ENCODE assay signal across 15 mouse cellular contexts in the genomic region with DNA sequence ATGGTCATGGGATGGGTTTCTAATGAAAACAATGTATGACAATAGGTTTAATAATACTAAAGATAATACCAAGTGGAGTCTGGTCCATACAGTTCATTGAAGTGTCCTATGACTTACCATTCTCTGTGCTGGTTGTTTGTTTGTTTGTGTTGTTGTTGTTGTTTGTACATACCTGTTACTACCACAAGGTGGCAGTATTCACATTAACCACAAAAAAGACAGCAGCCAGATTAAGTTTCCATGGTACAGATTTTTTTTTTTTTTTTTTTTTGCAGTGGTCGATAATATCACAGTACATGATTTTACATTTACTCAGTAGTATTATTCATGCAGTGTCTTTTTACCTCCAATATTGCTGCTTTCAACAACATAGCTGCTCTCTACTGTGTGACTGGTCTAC. TPM values are rescaled to one million over a fixed set of nuclear protein-coding genes. Genes with fewer than 3 reads are reported as not detected.
DNase-seq lines count a peak whose midpoint lies in the region; ATAC-seq and TF ChIP-seq lines count a peak whose summit lies in the region.
"Had no signal": no experiment of that assay in that cellular context is flagged by ENCODE, and none has a peak within 500 bp of the region (broad histone marks: within the 10 kb centered on the region; RNA-seq: fewer than 3 reads in every experiment).

No protein-coding gene starts in this region.

- TF ChIP-seq CTCF in heart, adult 2 months (IDR thresholded peaks at IDR 0.05), result peak; percentile 79
- peak; percentile 52; the same call in 1 of the 2 replicates for TF ChIP-seq CTCF in liver, embryonic 14.5 days (IDR thresholded peaks at IDR 0.05; ENCODE audit: low read depth)
- peak; percentile 36 for TF ChIP-seq CTCF in E14TG2a.4 (conservative IDR thresholded peaks at IDR 0.05; ENCODE audit: low read length)

- no peak overlapping the region for H3K9ac ChIP-seq in heart, adult 2 months (ENCODE audit: low read depth, low read length)
- H3K9ac ChIP-seq in heart, embryonic 12.5 days, result no peak overlapping the region
- H3K9ac ChIP-seq in liver, embryonic 14.5 days (replicated peaks), result no peak overlapping the region
- no peak overlapping the region for H3K9ac ChIP-seq in kidney, embryonic 16.5 days (replicated peaks; ENCODE audit: low read length)
- H3K9ac ChIP-seq: embryonic facial prominence, embryonic 12.5 days; lung, embryonic 15.5 days had no signal

- no peak for DNase-seq in heart, adult 2 months
- DNase-seq in liver, embryonic 14.5 days (ENCODE audit: low read depth in 3 of 3, low spot score in 3 of 3), result no peak
- DNase-seq in liver (no peak), adipocyte (ENCODE audit: low spot score) (peak; percentile 40)
- DNase-seq in kidney, postnatal 4 days, result no peak
- DNase-seq: adrenal gland, postnatal 14 days; cerebellum, postnatal 36 days; layer of hippocampus, adult 9-11 months; right cerebral cortex, postnatal 25 days had no signal

- TF ChIP-seq EP300 in heart, adult 2 months (IDR thresholded peaks at IDR 0.05; ENCODE audit: insufficient read depth, low read depth, low read length), result no peak
- no peak for TF ChIP-seq EP300 in liver, embryonic 14.5 days (IDR thresholded peaks at IDR 0.05; ENCODE audit: low read depth)

- intact Hi-C loops in heart, adult 2 months (cut with DNase I), result loop anchor here (5.0 to 10.0 kb wide), 3 partner anchors 41 to 369 kb away; a partner anchor contains a TSS

- H3K4me1 ChIP-seq in heart, adult 2 months (ENCODE audit: control insufficient read depth, insufficient read depth, low read length), result no peaks in the 10 kb centered on the region
- peaks cover 1% of the 10 kb centered on the region for H3K4me1 ChIP-seq in heart, embryonic 12.5 days (replicated peaks)
- no peaks in the 10 kb centered on the region for H3K4me1 ChIP-seq in liver, embryonic 14.5 days (replicated peaks; ENCODE audit: control insufficient read depth in 2 of 2, insufficient read depth in 2 of 2, low read length in 1 of 2)
- H3K4me1 ChIP-seq in E14TG2a.4 (replicated peaks; ENCODE audit: low read depth, low read length), result peaks cover 4% of the 10 kb centered on the region
- peaks cover 13% of the 10 kb centered on the region; the same call in 1 of the 2 replicates for H3K4me1 ChIP-seq in kidney, embryonic 16.5 days (ENCODE audit: insufficient read depth, low read length)
- H3K4me1 ChIP-seq: embryonic facial prominence, embryonic 12.5 days had no signal

- no peak for ATAC-seq in heart, embryonic 12.5 days (ENCODE audit: insufficient number of reproducible peaks, low FRiP score)
- no peak for ATAC-seq in liver, embryonic 14.5 days (ENCODE audit: insufficient read depth)
- no peak for ATAC-seq in kidney, embryonic 16.5 days (ENCODE audit: low FRiP score, low TSS enrichment)

- no peaks in the 10 kb centered on the region for H3K79me2 ChIP-seq in heart, adult 2 months (replicated peaks; ENCODE audit: control insufficient read depth, insufficient read depth, low read length)

- WGBS in heart, adult 2 months, result 0% methylated on average over 1 of the region's 1 CpGs
- WGBS in heart, embryonic 12.5 days, result 18% methylated on average over 1 of the region's 1 CpGs
- 21% methylated on average over 1 of the region's 1 CpGs for WGBS in liver, embryonic 14.5 days (ENCODE audit: insufficient replicate concordance)
- 17% methylated on average over 1 of the region's 1 CpGs for WGBS in kidney, embryonic 16.5 days

- TF ChIP-seq POLR2A in heart, adult 2 months (IDR thresholded peaks at IDR 0.05; ENCODE audit: insufficient read depth, low read depth, low read length), result no peak

- H3K4me3 ChIP-seq in heart, adult 2 months, result no peak overlapping the region
- H3K4me3 ChIP-seq in heart, embryonic 12.5 days, result no peak overlapping the region
- no peak overlapping the region for H3K4me3 ChIP-seq in liver, embryonic 14.5 days (ENCODE audit: insufficient read depth in 1 of 2, low read depth in 2 of 2, low read length in 2 of 2)
- H3K4me3 ChIP-seq in E14TG2a.4 (replicated peaks; ENCODE audit: low read length), result no peak overlapping the region
- no peak overlapping the region for H3K4me3 ChIP-seq in kidney, embryonic 16.5 days (ENCODE audit: low read length)
- H3K4me3 ChIP-seq: embryonic facial prominence, embryonic 12.5 days; lung, embryonic 15.5 days; myocyte had no signal

- no peaks in the 10 kb centered on the region for H3K27me3 ChIP-seq in heart, adult 2 months (ENCODE audit: control insufficient read depth, insufficient read depth, low read length)
- no peaks in the 10 kb centered on the region for H3K27me3 ChIP-seq in heart, embryonic 12.5 days (replicated peaks)
- H3K27me3 ChIP-seq in liver, embryonic 14.5 days (ENCODE audit: control insufficient read depth, insufficient read depth, low read length), result no peaks in the 10 kb centered on the region
- H3K27me3 ChIP-seq in E14TG2a.4 (ENCODE audit: insufficient read depth, low read length), result no peaks in the 10 kb centered on the region
- H3K27me3 ChIP-seq in kidney, embryonic 16.5 days (ENCODE audit: insufficient read depth, low read length), result no peaks in the 10 kb centered on the region
- H3K27me3 ChIP-seq: embryonic facial prominence, embryonic 12.5 days had no signal

- H3K36me3 ChIP-seq in heart, adult 2 months (ENCODE audit: control insufficient read depth, insufficient read depth, low read length), result no peaks in the 10 kb centered on the region
- H3K36me3 ChIP-seq in heart, embryonic 12.5 days, result no peaks in the 10 kb centered on the region
- no peaks in the 10 kb centered on the region for H3K36me3 ChIP-seq in liver, embryonic 14.5 days (replicated peaks; ENCODE audit: control insufficient read depth, insufficient read depth, low read depth)
- H3K36me3 ChIP-seq in E14TG2a.4 (ENCODE audit: insufficient read depth, low read length), result no peaks in the 10 kb centered on the region
- H3K36me3 ChIP-seq in kidney, embryonic 16.5 days (ENCODE audit: insufficient read depth, low read length), result no peaks in the 10 kb centered on the region
- H3K36me3 ChIP-seq: embryonic facial prominence, embryonic 12.5 days; lung, embryonic 15.5 days had no signal

- no peak overlapping the region for H3K27ac ChIP-seq in heart, adult 2 months
- H3K27ac ChIP-seq in heart, embryonic 12.5 days (ENCODE audit: poor library complexity, severe bottlenecking), result no peak overlapping the region
- H3K27ac ChIP-seq in liver, embryonic 14.5 days, result no peak overlapping the region
- H3K27ac ChIP-seq in kidney, embryonic 16.5 days (ENCODE audit: low read length), result no peak overlapping the region
- H3K27ac ChIP-seq: embryonic facial prominence, embryonic 12.5 days; lung, embryonic 15.5 days had no signal

- H3K4me2 ChIP-seq in heart, embryonic 12.5 days, result no peak overlapping the region
- no peak overlapping the region for H3K4me2 ChIP-seq in liver, embryonic 14.5 days (ENCODE audit: low read depth)
- H3K4me2 ChIP-seq in kidney, embryonic 16.5 days (replicated peaks; ENCODE audit: low read depth, low read length), result no peak overlapping the region
- H3K4me2 ChIP-seq: embryonic facial prominence, embryonic 12.5 days; lung, embryonic 15.5 days had no signal

- no peaks in the 10 kb centered on the region for H3K9me3 ChIP-seq in heart, embryonic 12.5 days (replicated peaks)
- H3K9me3 ChIP-seq in liver, embryonic 14.5 days (ENCODE audit: control insufficient read depth, low read length), result no peaks in the 10 kb centered on the region
- no peaks in the 10 kb centered on the region for H3K9me3 ChIP-seq in E14TG2a.4 (ENCODE audit: low read length)
- no peaks in the 10 kb centered on the region for H3K9me3 ChIP-seq in kidney, embryonic 16.5 days (ENCODE audit: low read length)
- H3K9me3 ChIP-seq: embryonic facial prominence, embryonic 12.5 days; lung, embryonic 15.5 days had no signal

RNA-seq across cellular contexts. Expression of a gene that starts 52.4 kb away (rescaled TPM):
- under 1 TPM; 0.30 to 0.37 TPM for total RNA-seq in heart, adult 2 months (2021)
- 0.31 and 0.47 TPM in 2 replicates for polyA plus RNA-seq in heart, adult 2 months (2012; rRNA removed)
- polyA plus RNA-seq in heart, embryonic 12.5 days (2016; fragmentation: Nextera tagmentation; extraction: Ambion mirVana), result 0.81 and 1.2 TPM in 2 replicates
- polyA plus RNA-seq in liver, embryonic 14.5 days (2012; rRNA removed), result 0.79 and 1.0 TPM in 2 replicates
- 1.2 and 1.3 TPM in 2 replicates for polyA plus RNA-seq in liver, embryonic 14.5 days (2014; fragmentation: Nextera tagmentation; extraction: Ambion mirVana)
- 5.9 and 6.7 TPM in 2 replicates for polyA plus RNA-seq in kidney, embryonic 16.5 days (2015; fragmentation: Nextera tagmentation; extraction: Ambion mirVana)
